Mouse (Mus musculus) stomach, embryonic 15.5 days (tissue): ENCODE results near the gene Trabd. TPM values are rescaled to one million over a fixed set of nuclear protein-coding genes. Genes with fewer than 3 reads are reported as not detected.

ENCODE experiments used
- ATAC-seq: fragments of 200-750 bp; cut with Nextera tagmentation; 2 replicates; pipeline ENCODE4 v1.8.0; 2017; ENCODE audit warnings: low read depth, moderate number of reproducible peaks, moderate TSS enrichment; ENCODE audit not compliant: insufficient read depth, low FRiP score
- H3K27ac ChIP-seq: fragments of 300-500 bp; sonication (generic); 2 replicates; pipeline ENCODE4 v1.5.1; 2015; ENCODE audit warnings: mild to moderate bottlenecking, inconsistent platforms
- H3K27me3 ChIP-seq: fragments of 300-500 bp; sonication (generic); replicated peaks from 2 replicates; pipeline ENCODE4 v1.6.1; 2015; ENCODE audit warnings: inconsistent platforms
- H3K36me3 ChIP-seq: fragments of 300-500 bp; sonication (generic); 2 replicates; pipeline ENCODE4 v1.6.1; 2015; ENCODE audit warnings: inconsistent platforms
- H3K4me1 ChIP-seq: fragments of 300-500 bp; sonication (generic); 2 replicates; pipeline ENCODE4 v1.6.1; 2015; ENCODE audit warnings: inconsistent platforms
- H3K4me2 ChIP-seq: fragments of 300-500 bp; sonication (generic); 2 replicates; pipeline ENCODE4 v1.6.1; 2015; ENCODE audit warnings: mild to moderate bottlenecking, inconsistent platforms
- H3K4me3 ChIP-seq: fragments of 300-500 bp; sonication (generic); replicated peaks from 2 replicates; pipeline ENCODE4 v1.5.1; 2015; ENCODE audit warnings: inconsistent platforms
- H3K9ac ChIP-seq: fragments of 300-500 bp; sonication (generic); 2 replicates; pipeline ENCODE4 v1.6.1; 2015; ENCODE audit warnings: inconsistent platforms
- H3K9me3 ChIP-seq: fragments of 300-500 bp; sonication (generic); 2 replicates; pipeline ENCODE4 v1.6.1; 2016; ENCODE audit warnings: inconsistent platforms
- WGBS: fragments of 180-500 bp; shearing (Covaris S2); methylation state at CpG from one replicate; pipeline ENCODE4 v1.1.7; 2015; 5-methylcytosine and 5-hydroxymethylcytosine counted together
- polyA plus RNA-seq: library from polyadenylated mRNA; unstranded; fragments of >200 nt; fragmentation: Nextera tagmentation; extraction: Ambion mirVana; gene quantifications from 2 replicates; pipeline ENCODE4 v1.2.1, GENCODE M21; 2015

Gene Trabd
- polyA plus RNA-seq, 1 experiment from 2014 or later, result 57.1 TPM

- Histone ChIP-seq H3K9me3 (no peaks in the 10 kb centered on the region), H3K27me3 (no peaks in the 10 kb centered on the region), H3K4me2 (no peak overlapping the region), H3K9ac (no peak overlapping the region), H3K36me3 (peaks cover 2% of the 10 kb centered on the region; the same call in 1 of the 2 replicates), H3K27ac (no peak overlapping the region), H3K4me3 (no peak overlapping the region), H3K4me1 (peaks cover 17% of the 10 kb centered on the region)
- ATAC-seq, result no peak
Measured at GRCm38 (mm10) chr15:89130245-89130644, 55.3 kb downstream of the Trabd start.

- Histone ChIP-seq H3K4me3 (no peak overlapping the region), H3K27ac (no peak overlapping the region), H3K36me3 (no peaks in the 10 kb centered on the region), H3K4me1 (peaks cover 17% of the 10 kb centered on the region), H3K27me3 (no peaks in the 10 kb centered on the region), H3K9me3 (no peaks in the 10 kb centered on the region), H3K9ac (no peak overlapping the region), H3K4me2 (no peak overlapping the region)
- 75% methylated on average over 3 of the region's 3 CpGs for WGBS
- no peak for ATAC-seq
Measured at GRCm38 (mm10) chr15:89131316-89131715, 56.4 kb downstream of the Trabd start.

Other genes with a start within 250 kb of the Trabd start
- gene Pim3, start 212.9 kb upstream of the Trabd start, polyA plus RNA-seq, result 68.7 and 74.8 TPM in 2 replicates
- gene Ttll8, start 120.7 kb upstream of the Trabd start, polyA plus RNA-seq, result not detected in 2 replicates
- 0.09 TPM in 1 of 2 replicates, not detected in the other for gene Mlc1, start 96.1 kb upstream of the Trabd start, polyA plus RNA-seq
- 0.08 TPM in 1 of 2 replicates, not detected in the other for gene Mov10l1, start 92.2 kb upstream of the Trabd start, polyA plus RNA-seq
- 0.55 and 0.64 TPM in 2 replicates for gene Panx2, start 15.4 kb upstream of the Trabd start, polyA plus RNA-seq
- 17.9 and 19.7 TPM in 2 replicates for gene Selenoo, start 14.0 kb downstream of the Trabd start, polyA plus RNA-seq
- 12.0 and 12.9 TPM in 2 replicates for gene Tubgcp6, start 48.0 kb downstream of the Trabd start, polyA plus RNA-seq
- 20.9 and 23.3 TPM in 2 replicates for gene Hdac10, start 53.6 kb downstream of the Trabd start, polyA plus RNA-seq
- 3.8 and 4.7 TPM in 2 replicates for gene Mapk12, start 65.6 kb downstream of the Trabd start, polyA plus RNA-seq
- 5.9 and 6.4 TPM in 2 replicates for gene Mapk11, start 74.5 kb downstream of the Trabd start, polyA plus RNA-seq
- 128 and 129 TPM in 2 replicates for gene Plxnb2, start 105.7 kb downstream of the Trabd start, polyA plus RNA-seq
- gene Dennd6b, start 121.4 kb downstream of the Trabd start, polyA plus RNA-seq, result 12.5 and 14.9 TPM in 2 replicates
- 25.4 and 28.5 TPM in 2 replicates for gene Ppp6r2, start 136.4 kb downstream of the Trabd start, polyA plus RNA-seq
- 45.3 and 45.9 TPM in 2 replicates for gene Sbf1, start 240.2 kb downstream of the Trabd start, polyA plus RNA-seq
- gene Adm2, start 247.6 kb downstream of the Trabd start, polyA plus RNA-seq, result 0.76 and 1.1 TPM in 2 replicates